Mouse (Mus musculus): ENCODE measurements around the gene Ctsa. TPM values are rescaled to one million over a fixed set of nuclear protein-coding genes. Genes with fewer than 3 reads are reported as not detected.

Ctsa gene
- polyA plus RNA-seq, 1 experiment = 202 TPM

DNA sequence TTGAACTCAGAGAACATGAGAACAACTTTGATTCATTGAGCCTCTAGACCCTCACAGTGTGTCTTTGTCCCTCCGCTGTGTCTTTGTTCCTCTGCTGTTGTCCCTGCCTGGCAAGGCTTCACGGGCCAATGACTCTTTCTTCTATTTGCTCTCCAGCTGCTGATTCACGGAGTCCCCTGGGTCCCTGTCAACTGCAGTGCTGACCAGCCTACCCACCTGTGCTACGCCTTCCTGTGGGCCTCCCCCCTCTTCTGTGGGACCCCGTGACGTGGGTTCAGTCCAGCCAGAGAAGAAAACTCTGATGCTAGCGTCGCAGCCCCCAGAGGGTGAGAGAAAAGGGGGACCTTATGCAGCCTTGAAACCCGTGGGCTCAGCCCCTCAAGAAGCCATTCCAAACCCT, 49.9 kb downstream of the Ctsa start:
- no peak for TF ChIP-seq E2F4 (IDR thresholded peaks at IDR 0.05; ENCODE audit: insufficient read depth)
- TF ChIP-seq TCF12 (IDR thresholded peaks at IDR 0.05; ENCODE audit: insufficient read depth, poor library complexity, severe bottlenecking) = no peak
- TF ChIP-seq USF1 (IDR thresholded peaks at IDR 0.05; ENCODE audit: low read depth) = no peak
- TF ChIP-seq REST (IDR thresholded peaks at IDR 0.05; ENCODE audit: insufficient read depth, insufficient read length) = no peak
- TF ChIP-seq MAX (IDR thresholded peaks at IDR 0.05; ENCODE audit: low read depth) = no peak
- no peak for TF ChIP-seq CEBPB (IDR thresholded peaks at IDR 0.05; ENCODE audit: insufficient read depth, poor library complexity, severe bottlenecking)
- TF ChIP-seq POLR2AphosphoS2 (IDR thresholded peaks at IDR 0.05; ENCODE audit: insufficient read length, low read depth) = no peak
- TF ChIP-seq MYOG (IDR thresholded peaks at IDR 0.05; ENCODE audit: control insufficient read depth in 1 of 3, insufficient read depth in 1 of 3, insufficient read length in 2 of 3, low read depth in 2 of 3) = no peak
- no peak for TF ChIP-seq MYOD1 (IDR thresholded peaks at IDR 0.05; ENCODE audit: control insufficient read depth in 1 of 3, insufficient read length in 2 of 3, low read depth in 2 of 3)
- TF ChIP-seq SRF (IDR thresholded peaks at IDR 0.05; ENCODE audit: control insufficient read depth, insufficient read length, low read depth) = no peak
- no peak for TF ChIP-seq TCF3 (IDR thresholded peaks at IDR 0.05; ENCODE audit: insufficient read length, low read depth)
- no peak for TF ChIP-seq POLR2A (IDR thresholded peaks at IDR 0.05; ENCODE audit: insufficient read length, low read depth)
- Histone ChIP-seq H3K4me2 (ENCODE audit: low read depth) (no peak overlapping the region), H3K36me3 (ENCODE audit: control insufficient read depth, insufficient read depth) (peaks cover 23% of the 10 kb centered on the region), H3K27me3 (ENCODE audit: control insufficient read depth, insufficient read depth, insufficient read length) (no peaks in the 10 kb centered on the region), H3K79me2 (ENCODE audit: control insufficient read depth, insufficient read depth) (peaks cover 33% of the 10 kb centered on the region), H3K4me3 (no peak overlapping the region), H3ac (ENCODE audit: control insufficient read depth, insufficient read length) (no peak overlapping the region)

GRCm38 (mm10) chr2:164885788-164886187, 53.1 kb downstream of the Ctsa start:
- H3K79me2 ChIP-seq (ENCODE audit: control insufficient read depth, insufficient read depth) = peaks cover 16% of the 10 kb centered on the region
- no peak overlapping the region for H3ac ChIP-seq (ENCODE audit: control insufficient read depth, insufficient read length)
- H3K4me2 ChIP-seq (ENCODE audit: low read depth) = no peak overlapping the region
- H3K27me3 ChIP-seq (ENCODE audit: control insufficient read depth, insufficient read depth, insufficient read length) = no peaks in the 10 kb centered on the region
- H3K4me3 ChIP-seq = no peak overlapping the region
- TF ChIP-seq E2F4 (IDR thresholded peaks at IDR 0.05; ENCODE audit: insufficient read depth) (no peak), POLR2AphosphoS2 (IDR thresholded peaks at IDR 0.05; ENCODE audit: insufficient read length, low read depth) (peak; percentile 73)
- H3K36me3 ChIP-seq (ENCODE audit: control insufficient read depth, insufficient read depth) = peaks cover 35% of the 10 kb centered on the region

- H3K79me2 ChIP-seq (ENCODE audit: control insufficient read depth, insufficient read depth) = peaks cover 8% of the 10 kb centered on the region
- H3K36me3 ChIP-seq (ENCODE audit: control insufficient read depth, insufficient read depth) = peaks cover 40% of the 10 kb centered on the region
- no peak overlapping the region for H3K4me2 ChIP-seq (ENCODE audit: low read depth)
- no peak for TF ChIP-seq TCF12 (IDR thresholded peaks at IDR 0.05; ENCODE audit: insufficient read depth, poor library complexity, severe bottlenecking)
- no peak for TF ChIP-seq MYOG (IDR thresholded peaks at IDR 0.05; ENCODE audit: control insufficient read depth in 1 of 3, insufficient read depth in 1 of 3, insufficient read length in 2 of 3, low read depth in 2 of 3)
- TF ChIP-seq TCF3 (IDR thresholded peaks at IDR 0.05; ENCODE audit: insufficient read length, low read depth) = no peak
- no peak overlapping the region for H3K4me3 ChIP-seq
- no peaks in the 10 kb centered on the region for H3K27me3 ChIP-seq (ENCODE audit: control insufficient read depth, insufficient read depth, insufficient read length)
- no peak overlapping the region for H3ac ChIP-seq (ENCODE audit: control insufficient read depth, insufficient read length)
Measured at GRCm38 (mm10) chr2:164886617-164887016, 53.9 kb downstream of the Ctsa start.

DNA sequence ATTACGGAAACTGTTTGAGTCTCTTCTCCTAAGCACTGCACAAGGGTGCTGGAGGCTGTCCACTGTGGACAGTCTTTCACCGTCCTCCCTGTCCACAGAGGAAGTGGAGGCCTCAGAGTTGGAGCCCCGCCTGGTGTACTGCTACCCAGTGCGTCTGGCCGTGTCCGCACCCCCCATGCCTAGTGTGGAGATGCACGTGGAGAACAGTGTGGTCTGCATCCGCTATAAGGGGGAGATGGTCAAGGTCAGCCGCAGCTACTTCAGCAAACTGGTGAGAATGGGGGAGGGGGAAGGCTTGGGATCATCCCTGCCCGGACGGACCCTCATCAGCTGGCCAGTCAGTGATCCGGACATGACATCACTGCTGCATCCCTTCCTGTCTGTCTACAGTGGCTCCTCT, 56.3 kb downstream of the Ctsa start:
- H3K27me3 ChIP-seq (ENCODE audit: control insufficient read depth, insufficient read depth, insufficient read length) = no peaks in the 10 kb centered on the region
- no peak overlapping the region for H3K4me2 ChIP-seq (ENCODE audit: low read depth)
- TF ChIP-seq CEBPB (IDR thresholded peaks at IDR 0.05; ENCODE audit: insufficient read depth, poor library complexity, severe bottlenecking) (no peak), POLR2AphosphoS2 (IDR thresholded peaks at IDR 0.05; ENCODE audit: insufficient read length, low read depth) (peak; percentile 74)
- H3ac ChIP-seq (ENCODE audit: control insufficient read depth, insufficient read length) = no peak overlapping the region
- H3K4me3 ChIP-seq = no peak overlapping the region
- H3K79me2 ChIP-seq (ENCODE audit: control insufficient read depth, insufficient read depth) = no peaks in the 10 kb centered on the region
- H3K36me3 ChIP-seq (ENCODE audit: control insufficient read depth, insufficient read depth) = peaks cover 41% of the 10 kb centered on the region

- Histone ChIP-seq H3K4me2 (ENCODE audit: low read depth) (no peak overlapping the region), H3K79me2 (ENCODE audit: control insufficient read depth, insufficient read depth) (no peaks in the 10 kb centered on the region), H3K4me3 (no peak overlapping the region), H3K36me3 (ENCODE audit: control insufficient read depth, insufficient read depth) (peaks cover 41% of the 10 kb centered on the region), H3K27me3 (ENCODE audit: control insufficient read depth, insufficient read depth, insufficient read length) (no peaks in the 10 kb centered on the region), H3ac (ENCODE audit: control insufficient read depth, insufficient read length) (no peak overlapping the region)
- TF ChIP-seq POLR2AphosphoS2 (IDR thresholded peaks at IDR 0.05; ENCODE audit: insufficient read length, low read depth) (peak; percentile 19), REST (IDR thresholded peaks at IDR 0.05; ENCODE audit: insufficient read depth, insufficient read length) (no peak)
Measured at GRCm38 (mm10) chr2:164889960-164890359, 57.3 kb downstream of the Ctsa start.

Other genes with a start within 250 kb of the Ctsa start
- not detected for gene Wfdc6a, start 247.4 kb upstream of the Ctsa start, polyA plus RNA-seq (2012; fragmentation: generic; extraction: Trizol)
- not detected for gene Eppin, start 239.3 kb upstream of the Ctsa start, polyA plus RNA-seq (2012; fragmentation: generic; extraction: Trizol)
- not detected for gene Wfdc6b, start 219.4 kb upstream of the Ctsa start, polyA plus RNA-seq (2012; fragmentation: generic; extraction: Trizol)
- not detected for gene Wfdc8, start 219.2 kb upstream of the Ctsa start, polyA plus RNA-seq (2012; fragmentation: generic; extraction: Trizol)
- not detected for gene Wfdc16, start 194.1 kb upstream of the Ctsa start, polyA plus RNA-seq (2012; fragmentation: generic; extraction: Trizol)
- gene Wfdc10, start 176.8 kb upstream of the Ctsa start, polyA plus RNA-seq (2012; fragmentation: generic; extraction: Trizol) = not detected
- gene Wfdc9, start 176.3 kb upstream of the Ctsa start, polyA plus RNA-seq (2012; fragmentation: generic; extraction: Trizol) = not detected
- not detected for gene Wfdc11, start 158.8 kb upstream of the Ctsa start, polyA plus RNA-seq (2012; fragmentation: generic; extraction: Trizol)
- gene Wfdc13, start 147.8 kb upstream of the Ctsa start, polyA plus RNA-seq (2012; fragmentation: generic; extraction: Trizol) = 0.04 TPM
- gene Spint4, start 134.4 kb upstream of the Ctsa start, polyA plus RNA-seq (2012; fragmentation: generic; extraction: Trizol) = not detected
- gene Spint5, start 117.6 kb upstream of the Ctsa start, polyA plus RNA-seq (2012; fragmentation: generic; extraction: Trizol) = not detected
- gene Wfdc3, start 86.9 kb upstream of the Ctsa start, polyA plus RNA-seq (2012; fragmentation: generic; extraction: Trizol) = 0.41 TPM
- 63.0 TPM for gene Dnttip1, start 86.9 kb upstream of the Ctsa start, polyA plus RNA-seq (2012; fragmentation: generic; extraction: Trizol)
- gene Ube2c, start 63.0 kb upstream of the Ctsa start, polyA plus RNA-seq (2012; fragmentation: generic; extraction: Trizol) = 103 TPM
- gene Tnnc2, start 52.9 kb upstream of the Ctsa start, polyA plus RNA-seq (2012; fragmentation: generic; extraction: Trizol) = 3,985 TPM
- 29.5 TPM for gene Snx21, start 47.0 kb upstream of the Ctsa start, polyA plus RNA-seq (2012; fragmentation: generic; extraction: Trizol)
- 24.5 TPM for gene Acot8, start 28.0 kb upstream of the Ctsa start, polyA plus RNA-seq (2012; fragmentation: generic; extraction: Trizol)
- gene Zswim3, start 27.8 kb upstream of the Ctsa start, polyA plus RNA-seq (2012; fragmentation: generic; extraction: Trizol) = 3.3 TPM
- 13.3 TPM for gene Zswim1, start 10.2 kb upstream of the Ctsa start, polyA plus RNA-seq (2012; fragmentation: generic; extraction: Trizol)
- 0.40 TPM for gene Spata25, start 4.3 kb upstream of the Ctsa start, polyA plus RNA-seq (2012; fragmentation: generic; extraction: Trizol)
- 23.5 TPM for gene Neurl2, start 583 bp downstream of the Ctsa start, polyA plus RNA-seq (2012; fragmentation: generic; extraction: Trizol)
- 117 TPM for gene Pltp, start 24.8 kb downstream of the Ctsa start, polyA plus RNA-seq (2012; fragmentation: generic; extraction: Trizol)
- gene Pcif1, start 46.4 kb downstream of the Ctsa start, polyA plus RNA-seq (2012; fragmentation: generic; extraction: Trizol) = 43.2 TPM
- 11.1 TPM for gene Zfp335, start 78.9 kb downstream of the Ctsa start, polyA plus RNA-seq (2012; fragmentation: generic; extraction: Trizol)
- 1.7 TPM for gene Mmp9, start 107.9 kb downstream of the Ctsa start, polyA plus RNA-seq (2012; fragmentation: generic; extraction: Trizol)
- gene Slc12a5, start 127.9 kb downstream of the Ctsa start, polyA plus RNA-seq (2012; fragmentation: generic; extraction: Trizol) = 0.52 TPM
- 24.0 TPM for gene Ncoa5, start 202.0 kb downstream of the Ctsa start, polyA plus RNA-seq (2012; fragmentation: generic; extraction: Trizol)
- gene Cd40, start 222.8 kb downstream of the Ctsa start, polyA plus RNA-seq (2012; fragmentation: generic; extraction: Trizol) = 1.1 TPM

All from myocyte (in vitro differentiated cells).